Mouse (Mus musculus) intestine, embryonic 14.5 days (tissue): ENCODE measurements around the gene Pomgnt2. TPM values are rescaled to one million over a fixed set of nuclear protein-coding genes. Genes with fewer than 3 reads are reported as not detected.

Source experiments
- ATAC-seq: fragments of 200-750 bp; cut with Nextera tagmentation; replicated peaks from 2 replicates; pipeline ENCODE4 v1.8.0; 2017; ENCODE audit warnings: low read depth, moderate number of reproducible peaks, moderate TSS enrichment, moderate library complexity; ENCODE audit not compliant: low FRiP score, low TSS enrichment
- DNase-seq: peaks from one replicate; pipeline ENCODE4 v3.0.0-alpha.2; 2018; ENCODE audit warnings: low spot score
- H3K27ac ChIP-seq: fragments of 300-500 bp; sonication (generic); 2 replicates; pipeline ENCODE4 v1.5.1; 2014; ENCODE audit warnings: low read depth, mild to moderate bottlenecking, control low read depth
- H3K27me3 ChIP-seq: fragments of 300-500 bp; sonication (generic); replicated peaks from 2 replicates; pipeline ENCODE4 v1.6.1; 2014; ENCODE audit warnings: low read length, control low read depth; ENCODE audit not compliant: control insufficient read depth, insufficient read depth
- H3K36me3 ChIP-seq: fragments of 300-500 bp; sonication (generic); 2 replicates; pipeline ENCODE4 v1.6.1; 2014; ENCODE audit warnings: low read length, control low read depth; ENCODE audit not compliant: control insufficient read depth, insufficient read depth
- H3K4me1 ChIP-seq: fragments of 300-500 bp; sonication (generic); replicated peaks from 2 replicates; pipeline ENCODE4 v1.6.1; 2014; ENCODE audit warnings: low read length, control low read depth, mixed read lengths; ENCODE audit not compliant: control insufficient read depth, insufficient read depth
- H3K4me2 ChIP-seq: fragments of 300-500 bp; sonication (generic); 2 replicates; pipeline ENCODE4 v1.6.1; 2014; ENCODE audit warnings: low read length
- H3K4me3 ChIP-seq: fragments of 300-500 bp; sonication (generic); 2 replicates; pipeline ENCODE4 v1.5.1; 2014; ENCODE audit warnings: low read depth, low read length, control low read depth, mixed read lengths
- H3K9ac ChIP-seq: fragments of 300-500 bp; sonication (generic); 2 replicates; pipeline ENCODE4 v1.6.1; 2014; ENCODE audit warnings: mild to moderate bottlenecking, low read length
- H3K9me3 ChIP-seq: fragments of 300-500 bp; sonication (generic); 2 replicates; pipeline ENCODE4 v1.6.1; 2016; ENCODE audit warnings: low read length, control low read depth; ENCODE audit not compliant: control insufficient read depth
- WGBS: fragments of 180-500 bp; shearing (Covaris S2); extraction: QIAGEN DNeasy Blood & Tissue Kit; methylation state at CpG from one replicate; pipeline ENCODE4 v1.1.7; 2014; 5-methylcytosine and 5-hydroxymethylcytosine counted together
- polyA plus RNA-seq: library from polyadenylated mRNA; unstranded; fragments of >200 nt; fragmentation: Nextera tagmentation; extraction: Ambion mirVana; gene quantifications from 2 replicates; pipeline ENCODE4 v1.2.1, GENCODE M21; 2014

Gene Pomgnt2
- polyA plus RNA-seq, 1 experiment from 2014 or later, result 12.8 TPM

GRCm38 (mm10) chr9:121984465-121985461 is 12.1 kb downstream of the Pomgnt2 start:
- DNase-seq, result peak; percentile 94
- Histone ChIP-seq H3K27me3 (no peaks in the 10 kb centered on the region), H3K9ac (no peak overlapping the region), H3K4me3 (no peak overlapping the region), H3K4me1 (no peaks in the 10 kb centered on the region), H3K36me3 (no peaks in the 10 kb centered on the region), H3K4me2 (no peak overlapping the region), H3K27ac (no peak overlapping the region), H3K9me3 (no peaks in the 10 kb centered on the region)
- ATAC-seq, result no peak
- WGBS, result 76% methylated on average over 15 of the region's 15 CpGs

GRCm38 (mm10) chr9:121983504-121983903 is 13.4 kb downstream of the Pomgnt2 start:
- ATAC-seq, result 0 out of 2 replicates have a peak, but pooled peaks have one; percentile 41
- no peak overlapping the region for H3K4me3 ChIP-seq
- H3K4me1 ChIP-seq, result 0 out of 2 replicates have a peak, but pooled peaks cover 3% of the 10 kb centered on the region
- no peaks in the 10 kb centered on the region for H3K9me3 ChIP-seq
- H3K9ac ChIP-seq, result no peak overlapping the region
- 52% methylated on average over 15 of the region's 15 CpGs for WGBS
- no peaks in the 10 kb centered on the region for H3K36me3 ChIP-seq
- no peak overlapping the region for H3K27ac ChIP-seq
- H3K4me2 ChIP-seq, result no peak overlapping the region
- H3K27me3 ChIP-seq, result no peaks in the 10 kb centered on the region
- DNase-seq, result peak; percentile 82

GRCm38 (mm10) chr9:121982665-121983064 is 14.2 kb downstream of the Pomgnt2 start:
- WGBS, result 93% methylated on average over 15 of the region's 15 CpGs
- ATAC-seq, result no peak
- DNase-seq, result no peak

GRCm38 (mm10) chr9:121982214-121982613 is 14.7 kb downstream of the Pomgnt2 start:
- no peak overlapping the region for H3K27ac ChIP-seq
- no peak for ATAC-seq

More at GRCm38 (mm10) chr9:121982665-121983064, 14.2 kb downstream of the Pomgnt2 start:
- no peaks in the 10 kb centered on the region for H3K36me3 ChIP-seq
- H3K4me2 ChIP-seq, result no peak overlapping the region
- no peak overlapping the region for H3K9ac ChIP-seq
- H3K9me3 ChIP-seq, result no peaks in the 10 kb centered on the region
- no peak overlapping the region for H3K4me3 ChIP-seq
- H3K27me3 ChIP-seq, result no peaks in the 10 kb centered on the region
- no peak overlapping the region for H3K27ac ChIP-seq
- 0 out of 2 replicates have a peak, but pooled peaks cover 3% of the 10 kb centered on the region for H3K4me1 ChIP-seq

GRCm38 (mm10) chr9:121981466-121982105 is 15.3 kb downstream of the Pomgnt2 start:
- Histone ChIP-seq H3K9ac (no peak overlapping the region), H3K4me1 (0 out of 2 replicates have a peak, but pooled peaks cover 3% of the 10 kb centered on the region), H3K4me2 (no peak overlapping the region), H3K27me3 (no peaks in the 10 kb centered on the region), H3K9me3 (no peaks in the 10 kb centered on the region), H3K36me3 (no peaks in the 10 kb centered on the region), H3K27ac (no peak overlapping the region), H3K4me3 (no peak overlapping the region)
- DNase-seq (no peak), ATAC-seq (no peak)
- 46% methylated on average over 10 of the region's 10 CpGs for WGBS

More at GRCm38 (mm10) chr9:121982214-121982613, 14.7 kb downstream of the Pomgnt2 start:
- Histone ChIP-seq H3K4me1 (0 out of 2 replicates have a peak, but pooled peaks cover 3% of the 10 kb centered on the region), H3K9ac (no peak overlapping the region), H3K4me3 (no peak overlapping the region), H3K36me3 (no peaks in the 10 kb centered on the region), H3K4me2 (no peak overlapping the region), H3K9me3 (no peaks in the 10 kb centered on the region), H3K27me3 (no peaks in the 10 kb centered on the region)
- DNase-seq, result no peak
- 95% methylated on average over 22 of the region's 22 CpGs for WGBS

GRCm38 (mm10) chr9:121981046-121981445 is 15.9 kb downstream of the Pomgnt2 start:
- H3K9ac ChIP-seq, result no peak overlapping the region
- H3K4me2 ChIP-seq, result no peak overlapping the region
- no peaks in the 10 kb centered on the region for H3K9me3 ChIP-seq
- H3K27ac ChIP-seq, result no peak overlapping the region
- DNase-seq (no peak), ATAC-seq (no peak)
- no peaks in the 10 kb centered on the region for H3K36me3 ChIP-seq
- H3K27me3 ChIP-seq, result no peaks in the 10 kb centered on the region
- 78% methylated on average over 9 of the region's 9 CpGs for WGBS
- H3K4me3 ChIP-seq, result no peak overlapping the region
- 0 out of 2 replicates have a peak, but pooled peaks cover 3% of the 10 kb centered on the region for H3K4me1 ChIP-seq

- H3K9ac ChIP-seq, result no peak overlapping the region
- ATAC-seq, result 0 out of 2 replicates have a peak, but pooled peaks have one; percentile 45
These were observed 21.6 kb downstream of the Pomgnt2 start for GRCm38 (mm10) chr9:121975321-121975720.

GRCm38 (mm10) chr9:121974141-121974986 is 22.5 kb downstream of the Pomgnt2 start:
- WGBS, result 80% methylated on average over 12 of the region's 12 CpGs
- Histone ChIP-seq H3K4me3 (no peak overlapping the region), H3K27me3 (no peaks in the 10 kb centered on the region), H3K4me2 (no peak overlapping the region), H3K9me3 (no peaks in the 10 kb centered on the region), H3K36me3 (no peaks in the 10 kb centered on the region), H3K9ac (no peak overlapping the region), H3K27ac (no peak overlapping the region), H3K4me1 (0 out of 2 replicates have a peak, but pooled peaks cover 1% of the 10 kb centered on the region)
- ATAC-seq, result no peak
- DNase-seq, result no peak

More at GRCm38 (mm10) chr9:121975321-121975720, 21.6 kb downstream of the Pomgnt2 start:
- H3K9me3 ChIP-seq, result no peaks in the 10 kb centered on the region
- H3K27me3 ChIP-seq, result no peaks in the 10 kb centered on the region
- no peak overlapping the region for H3K4me2 ChIP-seq
- H3K4me1 ChIP-seq, result 0 out of 2 replicates have a peak, but pooled peaks cover 3% of the 10 kb centered on the region
- no peak overlapping the region for H3K27ac ChIP-seq
- H3K4me3 ChIP-seq, result no peak overlapping the region
- no peaks in the 10 kb centered on the region for H3K36me3 ChIP-seq
- WGBS, result 68% methylated on average over 2 of the region's 2 CpGs
- no peak for DNase-seq
